Mouse (Mus musculus): ENCODE measurements at regions not wholly inside any gene's neighbourhood (a gene's known extent, or its start where the extent isn't known, plus 50 kb on each side); places are given as distances from the start of the nearest gene placed in this dataset.

DNA sequence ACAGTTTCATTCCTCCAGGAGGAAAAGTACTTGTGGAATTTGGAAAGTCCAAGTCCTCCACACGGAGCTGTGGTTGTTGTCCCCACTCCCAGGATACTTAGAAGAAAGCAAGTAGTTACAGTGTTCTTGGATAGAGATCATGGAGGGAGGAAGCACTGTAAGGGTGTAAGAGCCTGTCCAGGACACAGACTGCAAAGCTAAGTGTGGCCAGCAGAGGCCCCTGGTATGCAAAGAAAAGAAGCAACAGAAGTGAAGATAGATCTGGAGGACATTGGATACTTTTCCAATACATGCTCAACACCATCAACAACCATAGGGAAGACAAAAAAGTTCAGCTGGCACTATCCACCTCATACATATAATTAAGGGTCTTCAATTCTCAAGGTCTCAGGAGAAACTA, 197.4 kb downstream of the Meis1 start:
- DNase-seq (ENCODE audit: extremely low read depth, insufficient read length, low spot score): no peak

DNA sequence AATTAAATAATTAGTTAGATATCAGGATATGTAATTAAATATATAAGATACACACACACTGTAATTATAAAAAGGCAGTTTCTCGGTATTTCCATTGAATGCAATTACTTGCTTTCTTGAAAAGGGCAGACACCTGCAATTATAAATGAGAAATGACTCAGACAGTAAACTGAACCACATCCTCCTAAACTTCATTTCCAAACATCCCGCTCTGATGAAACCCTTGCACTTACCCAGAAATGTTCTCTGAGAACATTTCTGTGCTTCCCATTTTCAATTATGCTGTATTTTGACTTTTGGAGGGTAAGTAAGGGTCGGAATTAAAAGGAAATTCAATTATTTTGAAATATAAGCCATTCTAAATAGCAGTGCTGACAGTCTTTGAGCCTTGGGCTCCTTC, 204.7 kb downstream of the Meis1 start:
- DNase-seq (ENCODE audit: extremely low read depth, insufficient read length, low spot score): no peak

DNA sequence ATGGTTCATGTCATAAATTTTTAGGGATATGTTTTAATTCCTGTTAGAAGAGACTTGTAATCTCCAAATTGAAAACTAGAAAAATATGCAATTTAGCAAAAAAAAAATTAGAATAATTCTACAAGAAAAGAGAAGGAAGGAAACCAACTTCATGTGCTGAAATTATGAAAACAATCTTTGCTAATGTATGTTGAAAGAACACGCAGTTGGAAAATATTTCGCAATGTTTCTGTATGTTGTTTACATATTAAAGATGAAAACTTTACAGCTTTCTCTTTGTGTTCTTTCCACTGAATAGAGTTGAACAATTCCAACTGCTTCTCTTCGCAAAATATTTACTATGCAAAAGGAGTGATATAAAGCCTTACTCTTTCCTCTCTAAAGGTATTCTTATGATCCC, 251.3 kb downstream of the Meis1 start:
- DNase-seq (ENCODE audit: extremely low read depth, insufficient read length, low spot score): no peak

DNA sequence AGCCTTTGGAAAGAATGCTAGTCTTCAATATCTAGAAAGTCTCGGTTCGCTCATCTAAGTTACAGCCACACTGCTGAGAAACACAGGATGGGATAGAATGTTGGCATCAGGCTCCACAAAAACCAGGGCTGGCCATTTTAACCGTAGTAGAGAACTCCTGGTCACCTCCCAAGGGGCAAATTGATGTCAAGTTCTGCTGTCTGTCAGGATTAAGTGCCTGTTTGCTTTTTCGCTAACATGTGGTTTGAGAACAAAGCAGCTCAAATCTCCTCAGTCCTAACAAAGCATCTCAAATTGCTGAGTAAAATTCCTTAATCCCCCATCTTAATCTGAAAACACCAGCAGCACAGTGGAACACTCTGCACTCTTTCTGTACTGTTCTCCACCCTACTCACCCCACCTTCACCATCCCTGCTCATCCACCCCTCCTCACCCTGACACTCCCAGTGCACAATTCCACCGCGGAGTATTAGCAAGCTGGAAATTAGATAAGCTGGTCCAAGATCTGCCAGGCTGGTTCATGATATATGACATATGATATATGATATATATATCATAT, 252.2 kb downstream of the Meis1 start:
- no peak for DNase-seq (ENCODE audit: extremely low read depth, insufficient read length, low spot score)

DNA sequence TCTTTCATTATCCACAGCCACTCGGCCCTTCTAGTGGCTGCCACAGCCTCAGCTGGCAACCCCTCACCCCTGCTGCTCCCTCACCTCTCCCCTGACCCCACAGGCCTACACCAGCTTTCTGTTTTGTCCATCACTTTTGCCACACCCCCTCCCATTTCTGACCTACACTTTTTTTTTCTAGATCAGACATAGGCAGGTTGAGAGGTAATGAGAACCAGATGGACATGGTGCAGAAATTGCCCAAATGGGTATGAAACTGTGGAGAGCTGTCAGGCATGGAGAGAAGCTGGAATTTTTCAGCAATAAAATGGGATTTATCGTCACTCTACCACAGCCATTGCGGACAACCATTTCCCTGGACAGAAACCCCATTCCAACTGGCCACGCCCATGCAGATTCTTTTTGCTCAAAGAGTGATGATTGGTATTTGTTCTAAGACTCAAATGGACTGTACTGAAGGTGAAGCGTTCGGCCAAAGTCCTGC, 260.2 kb downstream of the Meis1 start:
- no peak for DNase-seq (ENCODE audit: extremely low read depth, insufficient read length, low spot score)

DNA sequence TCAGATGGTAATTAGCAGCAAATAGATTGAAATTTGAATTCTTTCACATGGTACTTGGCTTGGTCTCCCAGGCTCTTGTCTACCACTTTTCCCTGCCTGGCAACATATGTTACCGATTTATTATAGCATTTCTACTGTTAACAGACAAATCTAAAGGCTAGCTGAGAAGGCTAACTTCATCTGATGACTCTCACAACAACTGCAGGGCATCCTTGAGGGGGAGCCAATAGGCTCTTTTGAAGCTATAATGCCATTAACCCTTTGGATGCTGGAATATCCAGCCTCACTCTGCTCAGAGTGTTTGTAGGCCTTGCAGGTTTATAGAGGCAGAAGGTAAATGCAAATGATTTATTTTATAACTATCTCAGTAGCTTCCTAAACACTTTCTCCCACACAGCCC, 262.2 kb downstream of the Meis1 start:
- no peak for DNase-seq (ENCODE audit: extremely low read depth, insufficient read length, low spot score)

DNA sequence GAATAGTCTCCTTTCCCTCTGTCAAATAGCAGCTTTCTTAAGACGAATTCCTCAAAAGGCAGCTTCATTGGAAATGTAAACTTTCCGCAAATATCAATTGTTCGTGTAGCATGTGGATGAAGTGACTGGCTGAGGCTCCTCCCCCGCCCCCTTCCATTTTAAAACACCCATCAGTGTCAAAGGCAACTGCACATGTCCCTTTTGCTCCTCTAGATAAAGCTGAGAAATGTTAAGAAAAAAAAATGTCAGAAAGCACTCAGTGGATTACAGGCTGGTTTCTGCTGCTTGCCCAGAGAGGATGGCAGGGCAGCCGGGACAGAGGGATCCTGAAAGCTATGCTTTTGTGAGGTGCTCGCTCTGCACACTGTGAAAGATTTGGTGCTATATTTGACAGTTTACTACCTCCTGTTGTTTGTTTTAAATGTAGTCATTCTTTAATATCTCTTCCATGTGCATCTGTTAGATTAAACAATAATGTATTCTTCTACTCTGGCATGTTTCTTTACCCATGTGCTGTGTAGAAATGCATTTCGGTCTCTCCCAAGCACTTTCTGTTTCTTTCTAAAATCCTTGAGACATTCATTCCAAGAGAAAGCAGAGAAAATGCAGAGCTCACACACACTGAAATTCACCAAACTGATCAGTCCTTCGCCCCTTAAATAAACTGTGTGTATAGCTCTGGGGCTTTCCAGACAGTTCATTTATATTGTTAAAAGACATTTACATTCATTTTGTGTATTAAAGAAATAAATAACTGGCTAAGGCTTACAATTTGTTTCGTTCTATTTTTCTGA, 263.9 kb downstream of the Meis1 start:
- DNase-seq (ENCODE audit: extremely low read depth, insufficient read length, low spot score): no peak

DNA sequence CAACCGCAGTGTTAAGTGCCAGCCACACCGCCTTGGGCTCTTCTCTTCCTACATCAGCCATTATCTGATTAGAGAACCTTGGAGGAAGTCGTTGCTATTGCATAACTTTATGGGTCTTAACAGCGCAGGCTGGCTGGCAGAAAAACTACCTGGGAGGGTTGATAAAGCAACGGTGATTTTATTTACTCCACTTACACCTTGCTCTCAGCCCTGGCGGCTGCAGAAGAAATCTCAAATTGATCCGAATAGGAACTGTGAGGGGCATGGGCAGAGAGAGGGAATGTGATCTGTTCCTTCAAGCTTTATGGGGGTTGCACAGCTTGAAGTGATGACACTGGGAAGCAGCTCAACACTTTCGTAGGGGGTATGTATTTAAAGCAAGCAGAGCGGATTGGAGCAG, 264.9 kb downstream of the Meis1 start:
- DNase-seq (ENCODE audit: extremely low read depth, insufficient read length, low spot score): no peak

DNA sequence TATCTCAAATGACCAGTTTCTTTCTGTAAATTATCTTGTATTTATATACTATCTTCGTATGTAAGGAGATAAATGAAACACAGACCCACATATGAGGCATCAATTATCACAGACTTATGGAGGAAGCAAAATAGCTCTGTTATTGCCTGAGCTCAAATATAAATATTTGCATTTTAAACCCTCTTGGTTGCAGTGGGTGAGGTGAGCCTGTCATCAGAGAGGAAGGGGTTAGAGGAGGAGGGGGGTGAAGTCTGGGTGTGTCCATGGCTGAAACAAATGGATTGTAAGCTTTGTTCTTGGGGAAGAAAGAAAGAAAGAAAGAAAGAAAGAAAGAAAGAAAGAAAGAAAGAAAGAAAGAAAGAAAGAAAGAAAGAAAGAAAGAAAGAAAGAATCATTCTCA, 265.5 kb downstream of the Meis1 start:
- DNase-seq (ENCODE audit: extremely low read depth, insufficient read length, low spot score): no peak

DNA sequence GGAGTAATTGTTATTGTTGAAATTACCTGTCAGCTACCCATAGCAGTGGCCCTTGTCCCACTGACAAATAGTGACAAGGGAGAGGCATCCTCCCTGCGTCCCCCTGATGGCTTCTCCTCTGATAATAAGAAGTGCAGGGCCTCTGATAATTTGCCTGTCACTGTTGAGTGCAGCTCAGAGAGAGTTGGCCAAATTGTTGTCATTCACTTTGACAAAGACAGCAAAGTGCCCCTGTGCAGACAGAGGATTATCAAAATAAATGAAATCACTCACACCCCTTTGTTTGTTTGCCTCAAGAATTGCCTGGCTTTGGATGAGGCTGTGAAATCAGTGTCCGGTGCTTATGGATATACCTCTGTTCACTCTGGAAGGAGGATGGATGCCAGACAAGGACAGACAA, 266.3 kb downstream of the Meis1 start:
- no peak for DNase-seq (ENCODE audit: extremely low read depth, insufficient read length, low spot score)

DNA sequence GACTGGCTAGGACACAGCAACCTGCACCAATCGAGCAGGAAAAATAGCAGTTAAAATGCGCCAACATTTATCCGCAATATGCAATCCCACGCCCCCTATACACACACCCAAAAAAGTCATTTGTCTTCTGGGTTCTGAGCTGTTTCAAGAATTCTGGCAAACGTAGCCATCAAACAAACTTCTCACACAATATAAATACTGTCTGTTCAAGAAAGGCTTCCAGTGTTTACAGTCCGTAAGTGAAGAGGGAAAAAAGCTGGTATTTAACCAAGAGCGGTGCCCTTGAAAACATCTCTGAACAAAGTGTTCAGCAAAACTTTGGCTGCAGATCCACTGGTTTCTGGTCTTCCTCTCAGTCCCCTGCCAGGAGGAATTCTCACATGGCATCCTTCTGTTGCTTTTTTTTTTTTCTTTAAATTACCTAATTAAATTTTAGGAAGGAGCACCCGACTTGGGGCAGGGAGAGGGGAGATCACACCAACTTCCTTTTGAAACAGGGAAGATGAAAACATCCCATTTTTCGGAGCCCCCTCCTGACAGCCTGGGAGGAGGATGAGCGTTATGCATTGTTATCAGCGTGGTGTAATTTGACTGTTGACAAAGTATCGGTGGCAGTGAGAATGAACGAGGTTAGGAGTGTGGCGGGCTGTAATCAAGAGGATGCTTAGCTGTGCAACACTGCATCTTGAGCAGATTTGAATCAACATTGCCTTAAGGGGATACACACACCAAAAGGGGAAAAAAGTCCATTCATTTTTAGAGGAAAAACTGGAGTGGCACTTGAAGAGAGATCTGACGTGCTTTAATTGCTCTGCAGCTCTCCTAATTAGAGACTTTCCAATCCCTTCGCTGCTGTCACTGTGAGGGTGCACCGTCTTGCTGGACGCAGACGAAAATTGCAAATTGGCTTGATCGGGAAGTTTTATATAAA, 267.6 kb downstream of the Meis1 start:
- no peak for DNase-seq (ENCODE audit: extremely low read depth, insufficient read length, low spot score)

DNA sequence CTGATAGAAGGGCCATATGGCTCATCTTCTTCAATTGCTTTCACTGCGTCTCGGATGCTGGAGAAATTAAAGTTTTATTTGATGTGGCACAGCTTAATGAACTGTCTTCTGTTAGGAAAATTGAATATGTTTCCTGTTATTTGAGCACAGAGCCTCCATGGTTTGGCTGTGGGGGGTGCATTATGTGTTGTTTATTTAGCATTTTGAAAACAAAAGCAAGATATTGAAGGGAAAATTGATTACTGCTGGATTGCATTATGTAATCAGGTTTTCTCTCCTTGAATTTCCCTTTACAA, 268.8 kb downstream of the Meis1 start:
- DNase-seq (ENCODE audit: extremely low read depth, insufficient read length, low spot score): no peak

DNA sequence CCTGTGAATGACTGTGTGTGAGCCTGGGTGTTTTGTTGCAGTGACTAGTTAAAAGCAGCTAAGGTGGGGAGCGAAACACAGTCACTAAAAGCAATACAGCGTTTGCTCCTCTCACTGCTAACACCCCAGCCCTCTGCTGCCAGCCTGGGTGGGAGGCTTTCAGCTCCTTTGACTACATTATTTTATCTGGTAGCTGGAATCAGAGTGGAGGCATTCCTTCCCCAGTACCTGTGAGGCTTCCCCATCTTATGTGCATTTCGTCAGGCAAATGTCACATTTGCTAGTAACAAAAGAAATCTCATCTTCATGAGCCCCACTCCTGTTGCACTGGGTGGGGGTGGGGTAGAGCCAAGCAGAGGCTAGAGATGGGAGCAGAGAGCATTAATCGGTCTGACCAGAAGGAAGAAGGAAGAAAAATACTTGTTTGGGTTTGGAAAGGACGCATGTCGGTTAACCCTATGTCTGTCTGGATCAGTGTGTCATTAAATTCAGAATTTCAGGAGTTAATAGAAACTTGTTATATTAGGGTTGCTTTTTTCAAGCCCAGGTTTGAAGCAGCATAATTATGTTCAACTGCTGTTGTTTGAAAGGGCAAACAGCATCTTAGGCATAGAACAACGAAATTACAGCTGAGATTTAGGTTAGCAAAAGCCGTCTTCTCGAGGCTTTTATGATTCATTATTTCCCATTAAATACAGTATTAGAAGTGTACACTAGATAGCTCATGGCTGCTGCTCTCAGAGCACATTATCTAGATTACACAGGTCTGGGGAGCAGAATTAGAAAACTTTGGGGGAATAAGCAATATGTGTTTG, 269.3 kb downstream of the Meis1 start:
- no peak for DNase-seq (ENCODE audit: extremely low read depth, insufficient read length, low spot score)

DNA sequence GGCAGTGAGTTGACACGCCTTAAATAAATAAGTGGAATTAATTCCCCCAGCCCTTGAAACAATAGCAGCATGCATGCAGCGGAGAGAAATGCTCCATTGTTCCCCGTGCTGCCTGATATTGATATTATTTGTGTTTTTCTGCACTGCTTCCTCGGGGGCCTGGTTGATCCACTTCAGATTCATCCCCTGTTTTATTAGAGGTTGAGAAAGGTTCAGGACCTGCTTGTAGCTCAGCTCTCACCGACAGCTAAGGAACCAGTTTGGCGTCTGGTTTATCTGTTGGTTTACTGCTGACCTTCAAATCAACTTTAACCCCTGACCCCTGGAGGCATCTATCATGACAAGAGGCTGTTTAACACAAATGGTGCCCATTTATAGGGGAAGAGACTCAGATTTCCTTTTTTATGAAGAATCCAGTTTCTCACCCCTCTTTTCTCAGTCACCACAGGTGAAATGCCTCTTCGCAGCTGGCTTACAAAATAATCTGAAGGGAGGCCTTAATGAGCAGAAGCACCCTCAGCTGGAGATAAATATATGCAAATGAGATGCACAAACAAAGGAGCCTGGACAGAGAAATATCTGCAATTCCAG, 270.8 kb downstream of the Meis1 start:
- no peak for DNase-seq (ENCODE audit: extremely low read depth, insufficient read length, low spot score)

DNA sequence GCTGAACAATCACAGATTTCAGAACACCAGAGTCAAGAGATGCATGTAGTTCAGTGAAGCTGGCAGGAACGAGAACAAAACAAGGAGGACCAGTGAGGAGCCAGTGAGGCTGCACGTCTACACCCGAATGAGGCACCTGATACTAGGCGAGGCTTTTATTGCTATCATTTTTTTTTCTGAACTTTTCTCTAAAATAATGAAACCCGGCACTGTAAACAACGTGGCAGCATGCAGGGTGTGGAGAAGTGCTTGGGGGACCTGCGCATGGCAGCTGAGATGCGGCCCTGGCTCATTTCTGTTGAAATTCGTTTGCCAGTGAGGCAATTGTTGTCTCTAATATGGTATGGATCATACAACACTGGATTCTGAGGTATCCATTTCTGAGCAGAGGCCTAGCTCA, 271.4 kb downstream of the Meis1 start:
- DNase-seq (ENCODE audit: extremely low read depth, insufficient read length, low spot score): no peak

DNA sequence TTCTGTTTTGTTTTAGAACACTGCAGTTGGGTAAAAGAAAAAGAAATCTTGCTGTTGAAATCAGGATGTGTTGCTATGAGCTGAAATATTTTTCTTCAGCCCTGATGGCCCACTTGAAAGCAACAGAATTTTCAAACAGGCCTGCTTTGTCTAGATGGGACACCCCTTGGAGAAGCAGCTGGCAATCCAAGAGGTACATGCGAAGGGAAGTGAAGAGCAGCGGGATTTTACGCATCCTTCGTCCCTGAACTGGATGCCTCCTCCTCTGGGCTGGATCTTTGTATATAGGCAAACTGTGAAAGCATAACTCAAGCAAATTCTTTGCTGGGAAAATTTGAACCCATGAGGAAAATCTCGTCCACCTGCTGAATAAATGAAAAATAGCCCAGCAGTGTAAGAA, 272.3 kb downstream of the Meis1 start:
- DNase-seq (ENCODE audit: extremely low read depth, insufficient read length, low spot score): no peak

DNA sequence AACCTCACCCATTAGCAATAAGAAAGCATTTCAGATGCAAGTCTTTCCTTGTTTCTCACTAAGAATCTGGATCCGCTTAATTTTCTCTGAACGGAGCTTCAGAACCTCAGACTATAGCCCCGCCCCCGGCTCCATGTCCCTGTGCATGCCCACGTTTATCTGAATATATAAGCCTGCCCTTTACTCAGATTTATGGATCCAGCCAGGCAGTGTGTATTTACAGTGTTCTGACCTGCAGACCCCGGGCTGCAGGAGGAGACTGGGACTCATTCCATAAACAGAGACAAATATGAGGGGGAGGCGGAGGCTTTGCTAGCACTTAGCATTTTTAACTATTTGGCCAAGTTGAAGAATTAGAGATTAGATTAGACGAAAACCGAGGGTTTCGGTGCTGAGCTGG, 272.9 kb downstream of the Meis1 start:
- no peak for DNase-seq (ENCODE audit: extremely low read depth, insufficient read length, low spot score)

DNA sequence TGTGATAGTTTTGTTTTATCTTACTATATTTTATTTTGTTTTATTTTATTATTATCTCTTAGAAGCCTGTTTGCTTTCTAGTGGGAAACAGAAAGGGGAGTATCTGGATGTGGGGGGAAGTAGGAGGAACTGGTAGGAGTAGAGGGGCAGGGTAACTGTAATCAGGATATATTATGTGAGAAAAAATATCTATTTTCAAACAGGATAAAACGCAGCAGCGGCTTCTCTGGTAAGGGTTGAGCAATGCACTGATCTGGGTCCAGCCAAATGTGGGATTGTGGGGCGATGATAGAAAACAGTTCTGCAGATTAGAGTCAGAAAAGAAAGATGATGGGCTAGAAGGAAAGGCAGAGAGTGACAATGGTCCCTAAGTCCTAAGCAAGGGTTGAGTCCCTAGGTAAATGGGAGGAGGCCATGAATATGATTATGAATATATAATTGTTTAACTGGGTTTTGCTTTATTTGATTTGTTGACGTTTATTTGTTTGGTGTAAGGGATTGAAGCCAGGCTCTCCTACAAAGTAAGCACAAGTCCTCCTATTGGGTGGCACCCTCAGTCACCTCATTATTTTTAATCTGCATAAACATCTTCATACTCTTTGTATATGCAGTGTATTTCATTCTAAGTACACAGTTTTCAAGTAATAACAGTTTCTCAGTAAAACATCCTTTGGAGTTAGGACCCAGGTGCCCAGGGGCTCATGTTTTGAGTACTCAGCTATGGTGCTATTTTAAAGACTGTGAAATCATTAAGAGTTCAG, 283.7 kb downstream of the Meis1 start:
- no peak for DNase-seq (ENCODE audit: extremely low read depth, insufficient read length, low spot score)

DNA sequence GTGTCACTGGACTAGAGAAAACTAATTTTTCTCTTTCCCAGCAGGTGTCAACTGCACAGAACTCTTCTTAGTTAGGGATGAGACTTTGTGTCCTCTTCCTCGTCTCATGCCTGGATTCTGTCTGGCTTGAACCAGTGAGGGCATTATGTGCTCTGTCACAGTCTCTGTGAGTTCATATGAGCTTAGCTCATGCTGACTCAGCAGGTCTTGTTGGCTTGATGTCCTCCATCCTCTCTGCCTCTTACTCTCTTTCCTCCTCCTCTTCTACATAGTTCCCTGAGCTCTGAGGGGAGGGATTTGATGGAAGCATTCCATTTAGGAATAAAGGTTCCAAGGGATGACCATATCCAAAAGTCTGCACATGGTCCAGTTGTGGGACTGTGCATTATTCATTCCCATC, 284.7 kb downstream of the Meis1 start:
- no peak for DNase-seq (ENCODE audit: extremely low read depth, insufficient read length, low spot score)

DNA sequence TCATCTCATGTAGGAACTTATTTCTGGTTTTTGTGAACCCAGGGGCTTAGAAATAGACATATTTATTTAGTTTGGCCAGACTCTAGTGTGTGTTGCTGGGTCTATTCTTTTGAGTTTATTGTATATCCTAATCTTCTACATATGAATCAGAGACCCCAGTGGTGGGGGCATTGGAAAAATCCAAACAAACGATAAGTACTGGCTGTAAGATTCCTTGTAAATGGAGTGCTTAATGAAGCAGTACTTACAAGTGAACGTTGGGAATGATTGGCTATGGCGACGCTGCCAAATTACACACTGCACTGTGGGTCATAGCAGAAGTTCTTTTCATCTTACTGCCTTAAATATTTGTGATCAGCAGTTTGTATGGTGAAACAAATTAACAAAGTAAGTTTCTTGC, 289.0 kb downstream of the Meis1 start:
- DNase-seq (ENCODE audit: extremely low read depth, insufficient read length, low spot score): no peak
